Mouse (Mus musculus): ENCODE measurements at regions not wholly inside any gene's neighbourhood (a gene's known extent, or its start where the extent isn't known, plus 50 kb on each side); places are given as distances from the start of the nearest gene placed in this dataset.

DNA sequence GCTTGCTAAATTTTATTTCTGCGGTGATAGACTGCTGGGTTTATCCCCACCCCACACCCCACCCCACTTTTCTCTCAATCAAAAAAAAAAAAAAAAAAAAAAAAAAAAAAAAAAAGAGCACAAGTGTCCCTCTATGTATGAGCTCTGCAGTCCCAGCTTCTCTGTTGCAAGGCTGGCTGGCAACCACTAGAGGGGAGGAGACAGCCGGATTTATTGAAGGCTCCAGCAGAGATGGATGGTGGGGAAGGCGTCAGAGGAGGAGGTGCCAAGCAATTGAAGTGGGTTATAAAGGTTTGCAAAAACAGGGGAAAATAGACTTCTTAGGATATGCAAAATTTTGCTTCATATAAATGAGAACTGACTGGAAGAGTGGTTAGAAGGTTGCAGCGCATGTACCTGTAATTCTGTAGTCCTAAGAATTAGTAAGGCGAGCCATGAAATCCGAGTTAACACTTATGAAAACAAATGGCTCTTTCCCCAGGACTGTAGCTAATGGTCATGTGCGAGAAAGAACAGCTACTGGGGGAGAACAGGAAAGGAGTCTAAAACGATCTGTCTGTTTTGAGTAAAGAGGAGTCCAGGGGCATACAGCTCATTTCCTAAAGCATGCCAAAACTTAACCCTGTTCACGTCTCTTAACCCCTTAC is 885.1 kb upstream of the Pou3f3 start:
- no peak for ATAC-seq (ENCODE audit: insufficient read depth)
- Histone ChIP-seq H3K9me3 (ENCODE audit: control insufficient read depth, low read length) (no peaks in the 10 kb centered on the region), H3K4me2 (ENCODE audit: low read depth) (no peak overlapping the region), H3K4me3 (ENCODE audit: insufficient read depth in 1 of 2, low read depth in 2 of 2, low read length in 2 of 2) (no peak overlapping the region), H3K36me3 (replicated peaks; ENCODE audit: control insufficient read depth, insufficient read depth, low read depth) (no peaks in the 10 kb centered on the region), H3K4me1 (replicated peaks; ENCODE audit: control insufficient read depth in 2 of 2, insufficient read depth in 2 of 2, low read length in 1 of 2) (no peaks in the 10 kb centered on the region), H3K27ac (no peak overlapping the region), H3K27me3 (ENCODE audit: control insufficient read depth, insufficient read depth, low read length) (no peaks in the 10 kb centered on the region), H3K9ac (replicated peaks) (no peak overlapping the region)
- TF ChIP-seq CTCF (IDR thresholded peaks at IDR 0.05; ENCODE audit: low read depth) (peak; percentile 36), EP300 (IDR thresholded peaks at IDR 0.05; ENCODE audit: low read depth) (no peak)
- WGBS (ENCODE audit: insufficient replicate concordance): 18% methylated on average over 9 of the region's 9 CpGs
- DNase-seq (ENCODE audit: low read depth in 3 of 3, low spot score in 3 of 3): no peak

DNA sequence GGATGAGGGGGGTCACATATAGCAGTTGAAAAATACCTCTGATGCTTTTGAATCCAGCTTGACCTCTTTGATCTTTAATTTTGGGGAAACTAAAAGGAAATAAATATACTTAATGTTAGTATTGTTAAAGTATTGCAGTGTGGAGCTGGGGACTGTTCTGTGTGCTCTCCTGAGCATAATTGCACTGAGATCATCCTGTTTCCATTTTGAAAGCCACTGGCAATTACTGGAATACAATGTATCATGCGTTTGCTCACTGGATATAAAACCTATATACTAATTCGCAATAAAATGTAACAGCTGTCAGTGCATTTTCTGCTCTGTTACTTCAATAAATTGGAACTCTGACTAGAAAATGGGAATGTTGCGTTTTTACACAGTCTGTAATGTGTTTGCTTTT is 884.4 kb upstream of the Pou3f3 start:
- no peaks in the 10 kb centered on the region for H3K27me3 ChIP-seq (ENCODE audit: control insufficient read depth, insufficient read depth, low read length)
- no peak for TF ChIP-seq CTCF (IDR thresholded peaks at IDR 0.05; ENCODE audit: low read depth)
- no peak for DNase-seq (ENCODE audit: low read depth in 3 of 3, low spot score in 3 of 3)

GRCm38 (mm10) chr1:41812071-41812470 is 883.5 kb upstream of the Pou3f3 start:
- H3K9me3 ChIP-seq (ENCODE audit: control insufficient read depth, low read length): no peaks in the 10 kb centered on the region
- H3K9ac ChIP-seq (replicated peaks): no peak overlapping the region
- no peak for TF ChIP-seq CTCF (IDR thresholded peaks at IDR 0.05; ENCODE audit: low read depth)
- no peak for TF ChIP-seq EP300 (IDR thresholded peaks at IDR 0.05; ENCODE audit: low read depth)
- no peak overlapping the region for H3K4me3 ChIP-seq (ENCODE audit: insufficient read depth in 1 of 2, low read depth in 2 of 2, low read length in 2 of 2)
- no peaks in the 10 kb centered on the region for H3K4me1 ChIP-seq (replicated peaks; ENCODE audit: control insufficient read depth in 2 of 2, insufficient read depth in 2 of 2, low read length in 1 of 2)
- H3K4me2 ChIP-seq (ENCODE audit: low read depth): no peak overlapping the region
- H3K27me3 ChIP-seq (ENCODE audit: control insufficient read depth, insufficient read depth, low read length): no peaks in the 10 kb centered on the region
- 56% methylated on average over 7 of the region's 7 CpGs for WGBS (ENCODE audit: insufficient replicate concordance)
- no peak for DNase-seq (ENCODE audit: low read depth in 3 of 3, low spot score in 3 of 3)
- H3K27ac ChIP-seq: no peak overlapping the region
- ATAC-seq (ENCODE audit: insufficient read depth): no peak
- no peaks in the 10 kb centered on the region for H3K36me3 ChIP-seq (replicated peaks; ENCODE audit: control insufficient read depth, insufficient read depth, low read depth)

More for the DNA sequence above, 884.4 kb upstream of the Pou3f3 start:
- ATAC-seq (ENCODE audit: insufficient read depth): no peak
- no peaks in the 10 kb centered on the region for H3K4me1 ChIP-seq (replicated peaks; ENCODE audit: control insufficient read depth in 2 of 2, insufficient read depth in 2 of 2, low read length in 1 of 2)
- H3K27ac ChIP-seq: no peak overlapping the region
- no peaks in the 10 kb centered on the region for H3K9me3 ChIP-seq (ENCODE audit: control insufficient read depth, low read length)
- H3K36me3 ChIP-seq (replicated peaks; ENCODE audit: control insufficient read depth, insufficient read depth, low read depth): no peaks in the 10 kb centered on the region
- H3K4me3 ChIP-seq (ENCODE audit: insufficient read depth in 1 of 2, low read depth in 2 of 2, low read length in 2 of 2): no peak overlapping the region
- H3K4me2 ChIP-seq (ENCODE audit: low read depth): no peak overlapping the region
- no peak overlapping the region for H3K9ac ChIP-seq (replicated peaks)
- 48% methylated on average over 3 of the region's 3 CpGs for WGBS (ENCODE audit: insufficient replicate concordance)

GRCm38 (mm10) chr1:41814032-41815005 is 881.2 kb upstream of the Pou3f3 start:
- ATAC-seq (ENCODE audit: insufficient read depth) (no peak), DNase-seq (ENCODE audit: low read depth in 3 of 3, low spot score in 3 of 3) (no peak)
- Histone ChIP-seq H3K36me3 (replicated peaks; ENCODE audit: control insufficient read depth, insufficient read depth, low read depth) (no peaks in the 10 kb centered on the region), H3K9me3 (ENCODE audit: control insufficient read depth, low read length) (no peaks in the 10 kb centered on the region), H3K9ac (replicated peaks) (no peak overlapping the region), H3K4me2 (ENCODE audit: low read depth) (no peak overlapping the region), H3K4me3 (ENCODE audit: insufficient read depth in 1 of 2, low read depth in 2 of 2, low read length in 2 of 2) (no peak overlapping the region), H3K27ac (no peak overlapping the region), H3K4me1 (replicated peaks; ENCODE audit: control insufficient read depth in 2 of 2, insufficient read depth in 2 of 2, low read length in 1 of 2) (no peaks in the 10 kb centered on the region), H3K27me3 (ENCODE audit: control insufficient read depth, insufficient read depth, low read length) (no peaks in the 10 kb centered on the region)
- no peak for TF ChIP-seq EP300 (IDR thresholded peaks at IDR 0.05; ENCODE audit: low read depth)
- no peak for TF ChIP-seq CTCF (IDR thresholded peaks at IDR 0.05; ENCODE audit: low read depth)
- 55% methylated on average over 10 of the region's 10 CpGs for WGBS (ENCODE audit: insufficient replicate concordance)

GRCm38 (mm10) chr1:41815021-41815420 is 880.5 kb upstream of the Pou3f3 start:
- ATAC-seq (ENCODE audit: insufficient read depth) (no peak), DNase-seq (ENCODE audit: low read depth in 3 of 3, low spot score in 3 of 3) (no peak)
- Histone ChIP-seq H3K4me1 (replicated peaks; ENCODE audit: control insufficient read depth in 2 of 2, insufficient read depth in 2 of 2, low read length in 1 of 2) (no peaks in the 10 kb centered on the region), H3K9ac (replicated peaks) (no peak overlapping the region), H3K9me3 (ENCODE audit: control insufficient read depth, low read length) (no peaks in the 10 kb centered on the region), H3K27me3 (ENCODE audit: control insufficient read depth, insufficient read depth, low read length) (no peaks in the 10 kb centered on the region), H3K4me3 (ENCODE audit: insufficient read depth in 1 of 2, low read depth in 2 of 2, low read length in 2 of 2) (no peak overlapping the region), H3K4me2 (ENCODE audit: low read depth) (no peak overlapping the region), H3K27ac (no peak overlapping the region), H3K36me3 (replicated peaks; ENCODE audit: control insufficient read depth, insufficient read depth, low read depth) (no peaks in the 10 kb centered on the region)
- no peak for TF ChIP-seq CTCF (IDR thresholded peaks at IDR 0.05; ENCODE audit: low read depth)
- TF ChIP-seq EP300 (IDR thresholded peaks at IDR 0.05; ENCODE audit: low read depth): no peak
- 53% methylated on average over 4 of the region's 4 CpGs for WGBS (ENCODE audit: insufficient replicate concordance)

All from liver, embryonic 14.5 days (tissue).